Mouse (Mus musculus) heart, embryonic 11.5 days (tissue): ENCODE measurements at regions not wholly inside any gene's neighbourhood (a gene's known extent, or its start where the extent isn't known, plus 50 kb on each side); places are given as distances from the start of the nearest gene placed in this dataset.

Experiments
- ATAC-seq: fragments of 200-750 bp; cut with Nextera tagmentation; replicated peaks from 2 replicates; pipeline ENCODE4 v1.8.0; 2017; ENCODE audit warnings: moderate library complexity; ENCODE audit not compliant: insufficient number of reproducible peaks, low FRiP score, low TSS enrichment
- H3K27ac ChIP-seq: fragments of 300-500 bp; sonication (generic); 2 replicates; pipeline ENCODE4 v1.5.1; 2014; ENCODE audit warnings: mild to moderate bottlenecking, low read depth, low read length
- H3K27me3 ChIP-seq: fragments of 300-500 bp; sonication (generic); 2 replicates; pipeline ENCODE4 v1.6.1; 2014; ENCODE audit warnings: mild to moderate bottlenecking, low read length, mixed read lengths; ENCODE audit not compliant: control insufficient read depth, insufficient read depth
- H3K36me3 ChIP-seq: fragments of 300-500 bp; sonication (generic); 2 replicates; pipeline ENCODE4 v1.6.1; 2014; ENCODE audit warnings: mild to moderate bottlenecking, low read length, moderate library complexity, mixed read lengths; ENCODE audit not compliant: control insufficient read depth, insufficient read depth
- H3K4me1 ChIP-seq: fragments of 300-500 bp; sonication (generic); 2 replicates; pipeline ENCODE4 v1.6.1; 2014; ENCODE audit warnings: low read length; ENCODE audit not compliant: control insufficient read depth, insufficient read depth
- H3K4me2 ChIP-seq: fragments of 300-500 bp; sonication (generic); 2 replicates; pipeline ENCODE4 v1.6.1; 2014; ENCODE audit warnings: mild to moderate bottlenecking, moderate library complexity
- H3K4me3 ChIP-seq: fragments of 300-500 bp; sonication (generic); 2 replicates; pipeline ENCODE4 v1.5.1; 2014; ENCODE audit warnings: low read depth, low read length
- H3K9ac ChIP-seq: fragments of 300-500 bp; sonication (generic); 2 replicates; pipeline ENCODE4 v1.6.1; 2014; ENCODE audit warnings: mild to moderate bottlenecking, low read depth, low read length, moderate library complexity
- H3K9me3 ChIP-seq: fragments of 300-500 bp; sonication (generic); replicated peaks from 2 replicates; pipeline ENCODE4 v1.6.1; 2016; ENCODE audit warnings: low read length; ENCODE audit not compliant: control insufficient read depth
- WGBS: fragments of 180-500 bp; shearing (Covaris S2); extraction: QIAGEN DNeasy Blood & Tissue Kit; methylation state at CpG from one replicate; pipeline ENCODE4 v1.1.7; 2014; ENCODE audit not compliant: insufficient replicate concordance; 5-methylcytosine and 5-hydroxymethylcytosine counted together

DNA sequence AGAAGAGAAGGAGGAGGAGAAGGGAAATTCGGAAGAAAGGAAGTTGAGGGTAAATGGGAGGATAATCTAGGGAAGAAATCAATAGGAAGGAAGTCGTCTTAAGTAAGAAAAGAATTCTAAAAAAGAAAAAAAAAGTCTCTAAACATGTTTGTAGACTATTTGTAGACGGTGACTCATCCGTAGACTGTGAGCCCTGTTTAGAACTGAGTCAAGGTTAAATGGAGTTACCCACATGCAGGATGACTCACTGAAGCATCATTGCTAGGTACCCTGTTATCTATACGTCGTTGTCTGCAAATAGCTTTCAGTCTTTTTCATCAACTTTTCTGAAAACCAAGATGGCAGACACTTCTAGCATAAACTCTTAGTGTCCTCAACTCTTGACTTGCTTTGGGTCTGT is 155.0 kb downstream of the Dhx15 start:
- Histone ChIP-seq H3K4me3 (no peak overlapping the region), H3K36me3 (no peaks in the 10 kb centered on the region), H3K4me2 (no peak overlapping the region), H3K27me3 (no peaks in the 10 kb centered on the region), H3K9me3 (no peaks in the 10 kb centered on the region), H3K27ac (no peak overlapping the region), H3K9ac (no peak overlapping the region), H3K4me1 (peaks cover 3% of the 10 kb centered on the region; the same call in 1 of the 2 replicates)
- WGBS: 71% methylated on average over 6 of the region's 6 CpGs
- ATAC-seq: no peak

DNA sequence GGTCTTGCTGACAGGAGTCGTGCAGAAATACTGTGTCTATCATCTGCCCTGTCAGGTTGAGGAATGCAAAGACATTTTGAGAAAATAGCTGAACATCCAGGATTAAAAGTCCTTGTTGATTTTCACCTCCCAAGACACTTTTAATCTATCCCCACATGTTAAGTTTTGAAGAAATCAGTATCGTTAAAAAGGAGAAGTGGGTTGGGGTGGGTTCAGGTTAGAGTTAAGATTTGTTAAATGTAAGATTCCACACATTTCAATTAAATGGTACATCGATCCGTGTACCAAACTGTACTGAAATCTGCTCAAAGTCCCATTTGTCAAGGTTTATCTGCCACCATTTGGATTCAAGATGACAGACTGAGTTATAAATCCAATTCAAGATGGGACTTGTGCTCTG is 162.8 kb downstream of the Dhx15 start:
- H3K27ac ChIP-seq: no peak overlapping the region
- WGBS: 78% methylated on average over 4 of the region's 4 CpGs
- H3K36me3 ChIP-seq: no peaks in the 10 kb centered on the region
- H3K4me1 ChIP-seq: no peaks in the 10 kb centered on the region
- H3K4me3 ChIP-seq: no peak overlapping the region
- H3K9me3 ChIP-seq: no peaks in the 10 kb centered on the region
- H3K4me2 ChIP-seq: no peak overlapping the region
- H3K9ac ChIP-seq: no peak overlapping the region
- H3K27me3 ChIP-seq: no peaks in the 10 kb centered on the region
- ATAC-seq: no peak

DNA sequence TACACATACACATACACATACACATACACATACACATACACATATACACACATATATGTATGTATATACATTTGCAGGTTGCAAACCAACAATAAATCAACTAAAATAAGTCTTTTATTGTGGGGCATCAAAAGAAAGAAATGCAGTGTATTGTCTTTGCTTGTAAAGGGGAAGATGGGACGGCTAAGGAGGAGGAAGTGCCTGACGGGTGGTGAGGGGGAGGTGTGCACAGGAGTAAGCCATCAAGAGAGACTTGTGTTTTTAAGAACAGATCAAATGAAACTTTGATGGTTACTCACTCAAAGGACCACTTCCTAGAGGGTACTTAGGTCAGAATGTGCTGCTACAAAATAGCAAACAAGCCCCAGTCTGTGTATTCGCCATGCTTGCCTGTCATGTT is 164.2 kb downstream of the Dhx15 start:
- Histone ChIP-seq H3K36me3 (no peaks in the 10 kb centered on the region), H3K27me3 (no peaks in the 10 kb centered on the region), H3K4me2 (no peak overlapping the region), H3K4me3 (no peak overlapping the region), H3K9ac (no peak overlapping the region), H3K9me3 (no peaks in the 10 kb centered on the region), H3K4me1 (no peaks in the 10 kb centered on the region), H3K27ac (no peak overlapping the region)
- no peak for ATAC-seq
- WGBS: 69% methylated on average over 3 of the region's 3 CpGs

DNA sequence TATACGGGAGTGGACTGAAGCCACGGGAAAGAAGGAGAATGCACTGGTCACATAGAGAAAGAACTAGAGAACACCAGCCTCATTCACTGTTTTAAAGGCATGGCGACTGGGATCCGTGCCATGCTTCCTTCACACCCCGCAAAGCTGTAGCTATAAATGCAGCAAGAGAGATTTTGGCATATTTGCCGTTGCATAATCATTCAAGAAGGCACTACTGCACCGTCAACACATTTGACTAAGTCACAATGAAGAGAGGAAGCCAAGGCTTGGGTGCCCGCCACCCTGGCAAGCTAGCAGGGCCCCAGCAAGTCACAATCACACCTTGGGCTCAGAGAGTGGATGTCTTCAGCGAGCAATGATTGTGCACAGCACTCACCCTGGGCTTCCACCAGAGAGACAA is 167.1 kb downstream of the Dhx15 start:
- no peaks in the 10 kb centered on the region for H3K36me3 ChIP-seq
- no peaks in the 10 kb centered on the region for H3K27me3 ChIP-seq
- H3K4me1 ChIP-seq: no peaks in the 10 kb centered on the region
- no peak for ATAC-seq
- H3K4me3 ChIP-seq: no peak overlapping the region
- 90% methylated on average over 9 of the region's 9 CpGs for WGBS
- no peak overlapping the region for H3K27ac ChIP-seq
- H3K9me3 ChIP-seq: no peaks in the 10 kb centered on the region
- H3K4me2 ChIP-seq: no peak overlapping the region
- H3K9ac ChIP-seq: no peak overlapping the region

DNA sequence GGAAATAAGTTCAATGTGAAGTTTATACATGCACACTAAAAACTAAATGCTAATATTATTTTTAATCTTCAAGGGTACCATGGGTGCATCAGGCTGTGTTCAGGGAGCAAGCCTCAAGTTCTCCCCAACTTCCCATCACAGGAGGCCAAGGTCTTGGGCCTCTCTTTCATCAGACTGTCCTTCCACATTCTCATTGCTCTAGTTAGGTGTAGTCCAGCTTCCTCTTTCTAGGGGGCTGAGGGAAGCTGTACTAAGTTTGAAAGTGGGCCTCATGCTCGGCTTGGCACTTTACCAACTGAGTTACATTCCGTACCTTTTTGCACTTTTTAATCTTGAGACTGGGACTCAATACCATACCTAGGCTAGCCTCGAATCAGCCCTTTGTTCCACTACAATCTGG is 173.3 kb downstream of the Dhx15 start:
- Histone ChIP-seq H3K4me2 (no peak overlapping the region), H3K4me3 (no peak overlapping the region), H3K27ac (no peak overlapping the region), H3K36me3 (no peaks in the 10 kb centered on the region), H3K4me1 (no peaks in the 10 kb centered on the region), H3K9ac (no peak overlapping the region), H3K27me3 (no peaks in the 10 kb centered on the region), H3K9me3 (no peaks in the 10 kb centered on the region)
- WGBS: 80% methylated on average over 3 of the region's 3 CpGs
- no peak for ATAC-seq

DNA sequence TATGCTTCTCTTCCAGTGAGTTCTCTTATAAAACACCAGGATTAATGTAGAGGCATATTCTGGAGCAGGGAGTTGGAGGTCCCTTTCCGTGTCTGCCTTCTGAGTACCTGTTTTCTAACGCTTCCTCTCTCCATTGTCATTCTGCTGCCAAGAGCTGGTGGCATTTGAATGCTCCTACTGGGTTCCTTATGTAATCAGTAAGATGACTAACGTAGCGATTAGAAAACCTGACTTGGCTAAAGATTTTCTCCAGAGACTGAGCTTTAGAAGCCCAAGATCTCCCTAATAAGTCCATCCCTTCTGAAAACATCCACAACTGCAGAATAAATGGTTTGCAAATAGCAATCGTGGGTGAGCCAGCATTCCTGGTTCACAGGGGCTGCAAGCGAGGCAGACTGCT is 174.5 kb downstream of the Dhx15 start:
- no peak overlapping the region for H3K9ac ChIP-seq
- WGBS: 46% methylated on average over 6 of the region's 6 CpGs
- no peaks in the 10 kb centered on the region for H3K36me3 ChIP-seq
- H3K4me2 ChIP-seq: no peak overlapping the region
- no peak for ATAC-seq
- H3K27ac ChIP-seq: no peak overlapping the region
- no peaks in the 10 kb centered on the region for H3K9me3 ChIP-seq
- H3K4me3 ChIP-seq: no peak overlapping the region
- no peaks in the 10 kb centered on the region for H3K27me3 ChIP-seq
- H3K4me1 ChIP-seq: no peaks in the 10 kb centered on the region

DNA sequence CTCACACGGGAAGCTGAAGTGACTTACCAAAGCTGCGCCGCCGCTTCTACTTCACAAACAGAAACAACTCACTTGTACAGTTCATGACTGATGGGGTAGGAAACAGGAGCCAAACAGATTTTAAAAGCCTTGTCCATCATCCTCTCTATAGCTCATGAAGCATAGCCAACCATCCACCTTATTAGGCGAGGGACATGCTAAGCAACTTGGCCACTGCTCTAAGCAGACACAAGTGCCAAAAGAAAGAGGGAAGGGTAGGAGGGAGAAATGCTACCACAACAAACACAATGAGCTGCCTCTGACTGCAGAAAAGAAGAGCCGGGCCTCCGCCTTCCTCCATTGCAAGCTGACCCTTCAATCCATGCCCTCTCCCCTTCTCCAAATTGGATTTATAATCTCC is 179.9 kb downstream of the Dhx15 start:
- Histone ChIP-seq H3K4me1 (0 out of 2 replicates have a peak, but pooled peaks cover 2% of the 10 kb centered on the region), H3K27me3 (no peaks in the 10 kb centered on the region), H3K36me3 (no peaks in the 10 kb centered on the region), H3K4me3 (no peak overlapping the region), H3K27ac (no peak overlapping the region), H3K9me3 (no peaks in the 10 kb centered on the region), H3K9ac (no peak overlapping the region), H3K4me2 (no peak overlapping the region)
- ATAC-seq: no peak
- 87% methylated on average over 7 of the region's 7 CpGs for WGBS

DNA sequence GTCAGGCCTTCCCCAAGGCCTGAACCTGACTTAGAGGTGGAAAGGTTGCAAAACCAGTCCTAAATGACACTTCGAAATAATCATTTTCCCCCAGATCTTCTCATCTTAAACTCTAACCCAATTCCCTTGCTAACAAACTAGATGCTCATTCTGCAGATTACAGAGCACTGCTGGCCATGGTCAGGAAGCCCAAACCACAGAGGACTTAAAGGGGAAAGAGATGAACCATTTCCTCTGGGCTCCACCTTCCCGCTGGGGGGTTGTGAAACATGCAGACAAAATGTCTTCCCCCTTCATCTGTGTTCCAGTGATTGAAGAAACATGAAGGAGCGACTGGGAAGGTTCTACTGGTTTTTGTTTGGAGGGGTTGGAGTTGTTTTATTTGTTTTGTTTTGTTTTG is 181.4 kb downstream of the Dhx15 start:
- no peaks in the 10 kb centered on the region for H3K9me3 ChIP-seq
- H3K4me1 ChIP-seq: 0 out of 2 replicates have a peak, but pooled peaks cover 2% of the 10 kb centered on the region
- no peaks in the 10 kb centered on the region for H3K27me3 ChIP-seq
- 82% methylated on average over 3 of the region's 3 CpGs for WGBS
- no peak for ATAC-seq
- H3K27ac ChIP-seq: no peak overlapping the region
- no peak overlapping the region for H3K4me3 ChIP-seq
- H3K4me2 ChIP-seq: no peak overlapping the region
- H3K9ac ChIP-seq: no peak overlapping the region
- no peaks in the 10 kb centered on the region for H3K36me3 ChIP-seq

DNA sequence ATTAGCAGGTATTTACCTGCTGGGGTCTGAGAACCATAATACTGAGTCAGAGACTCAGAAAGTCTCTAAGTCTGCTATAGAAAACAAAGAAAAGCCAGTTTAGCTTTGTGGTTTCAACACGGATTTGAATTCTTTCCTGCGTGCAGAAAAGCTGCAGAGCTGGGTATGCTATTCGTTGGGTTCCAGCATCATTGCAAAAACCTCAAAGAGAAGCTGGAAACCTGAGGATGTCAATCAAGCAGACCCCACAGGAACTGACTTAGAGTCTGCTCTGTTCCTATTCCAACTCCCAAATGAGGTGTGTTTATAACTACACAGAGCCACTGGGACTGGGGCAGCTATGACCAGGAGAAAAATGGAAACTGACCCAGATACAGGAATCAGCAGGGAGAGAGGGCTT is 183.5 kb downstream of the Dhx15 start:
- H3K4me1 ChIP-seq: 0 out of 2 replicates have a peak, but pooled peaks cover 2% of the 10 kb centered on the region
- no peaks in the 10 kb centered on the region for H3K36me3 ChIP-seq
- H3K27me3 ChIP-seq: no peaks in the 10 kb centered on the region
- ATAC-seq: no peak
- H3K9me3 ChIP-seq: no peaks in the 10 kb centered on the region
- H3K4me3 ChIP-seq: no peak overlapping the region
- H3K27ac ChIP-seq: no peak overlapping the region
- H3K9ac ChIP-seq: no peak overlapping the region
- WGBS: 79% methylated on average over 3 of the region's 3 CpGs
- no peak overlapping the region for H3K4me2 ChIP-seq
